Mouse (Mus musculus): ENCODE results near the gene Sept11.

DNA sequence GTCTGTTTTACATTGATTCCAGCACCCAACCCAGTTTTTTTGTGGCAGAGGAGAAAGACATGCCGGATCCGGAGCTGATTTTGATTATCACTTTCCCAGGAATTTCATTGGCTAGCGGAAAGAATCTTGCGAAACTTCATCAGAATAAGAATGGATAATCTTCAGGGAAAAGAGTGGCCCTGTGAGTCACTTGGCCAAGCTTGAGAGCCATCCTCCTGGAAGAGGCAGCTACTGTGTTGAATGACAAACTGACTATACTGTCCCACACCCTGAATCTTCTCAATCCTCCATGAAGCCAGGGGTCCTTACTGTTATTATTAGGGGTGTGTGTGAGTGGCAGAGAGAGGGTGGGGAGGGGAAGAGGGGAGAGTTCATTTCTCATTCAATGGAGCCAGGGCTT is 7.7 kb downstream of the Sept11 start:
- TF ChIP-seq CTCF (IDR thresholded peaks at IDR 0.05; ENCODE audit: control insufficient read depth, insufficient read depth, insufficient replicate concordance, low read depth, low read length) = no peak
- no peak for TF ChIP-seq POLR2A (IDR thresholded peaks at IDR 0.05; ENCODE audit: control insufficient read depth, low read depth, low read length)
